Mouse (Mus musculus) spleen, postnatal 36 days (tissue): ENCODE measurements around the gene Urm1.

Experiments used
- DNase-seq, 2 experiments: peaks; one replicate each; pipeline ENCODE4 v3.0.0; 2022; ENCODE audit warnings: low spot score in 2 of 2, mixed read lengths in 1 of 2

The Urm1 gene

GRCm38 (mm10) chr2:29827709-29828024 is 7.8 kb downstream of the Urm1 start:
- no peak for DNase-seq

DNA sequence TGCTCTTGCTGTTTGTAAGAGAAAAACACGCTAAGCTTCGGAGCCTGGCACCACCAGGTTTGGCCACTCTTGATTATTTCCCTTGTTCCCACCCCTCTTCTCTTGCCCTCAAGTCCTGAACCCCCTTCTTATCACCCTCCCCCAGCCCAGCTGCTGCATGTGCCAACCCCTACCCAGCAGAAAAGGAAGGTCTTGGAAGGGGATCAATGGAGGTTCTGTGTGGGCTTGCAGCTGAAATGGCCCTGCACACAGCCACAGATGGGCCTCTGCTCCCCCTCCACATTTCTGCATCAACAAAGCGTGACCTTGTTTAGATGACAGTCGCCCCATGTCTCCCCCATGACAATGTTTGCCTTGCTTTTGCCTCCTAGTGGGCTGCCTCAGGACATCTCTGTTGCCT is 11.2 kb downstream of the Urm1 start:
- DNase-seq = no peak

DNA sequence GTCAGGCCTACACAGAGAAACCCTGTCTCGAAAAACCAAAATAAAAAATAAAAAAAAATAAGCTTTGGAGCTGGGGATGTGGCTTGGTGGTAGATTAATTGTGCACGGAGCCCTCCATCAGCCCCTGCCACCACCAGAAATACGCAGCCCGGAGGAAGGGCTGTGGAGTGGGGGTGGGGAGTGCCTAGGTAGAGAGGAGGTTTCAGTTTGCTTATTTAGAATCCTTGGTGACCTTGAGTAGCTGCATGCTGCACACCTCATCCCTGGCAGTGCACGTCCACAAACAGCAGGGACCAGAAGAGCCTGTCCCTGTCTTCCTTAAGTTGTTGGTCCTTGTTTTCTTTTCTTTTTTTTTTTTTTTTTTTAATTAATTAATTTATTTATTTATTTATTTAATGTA is 13.9 kb downstream of the Urm1 start:
- DNase-seq = no peak

GRCm38 (mm10) chr2:29835391-29835899 is 15.6 kb downstream of the Urm1 start:
- no peak for DNase-seq

- DNase-seq = no peak
Measured at GRCm38 (mm10) chr2:29839460-29839859, 19.6 kb downstream of the Urm1 start.

GRCm38 (mm10) chr2:29843231-29844105 is 23.6 kb downstream of the Urm1 start:
- no peak for DNase-seq

- no peak for DNase-seq
Measured at GRCm38 (mm10) chr2:29844115-29844514, 24.2 kb downstream of the Urm1 start.

GRCm38 (mm10) chr2:29844661-29845060 is 24.8 kb downstream of the Urm1 start:
- no peak for DNase-seq

DNA sequence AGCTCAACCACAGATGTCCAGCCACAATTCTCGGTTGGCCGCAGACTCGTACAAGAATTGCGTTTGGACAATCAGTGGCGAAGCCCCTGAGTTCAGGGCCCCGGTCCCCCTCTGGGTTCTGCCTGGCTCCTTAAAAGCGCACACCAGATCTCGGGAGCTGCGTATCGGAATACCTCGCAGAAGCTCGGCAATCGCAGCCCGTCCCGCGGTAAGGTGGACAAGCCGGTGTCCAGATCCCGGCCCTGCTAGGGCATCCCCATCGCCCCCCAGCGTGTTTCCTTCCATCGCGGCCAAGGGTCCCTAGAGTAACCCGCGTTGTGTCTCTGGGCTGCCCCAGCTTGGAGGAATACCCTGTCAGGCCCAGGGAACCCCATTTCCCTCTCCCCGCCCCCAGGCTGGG is 25.8 kb downstream of the Urm1 start:
- no peak for DNase-seq

GRCm38 (mm10) chr2:29846061-29846853 is 26.4 kb downstream of the Urm1 start:
- no peak for DNase-seq

DNA sequence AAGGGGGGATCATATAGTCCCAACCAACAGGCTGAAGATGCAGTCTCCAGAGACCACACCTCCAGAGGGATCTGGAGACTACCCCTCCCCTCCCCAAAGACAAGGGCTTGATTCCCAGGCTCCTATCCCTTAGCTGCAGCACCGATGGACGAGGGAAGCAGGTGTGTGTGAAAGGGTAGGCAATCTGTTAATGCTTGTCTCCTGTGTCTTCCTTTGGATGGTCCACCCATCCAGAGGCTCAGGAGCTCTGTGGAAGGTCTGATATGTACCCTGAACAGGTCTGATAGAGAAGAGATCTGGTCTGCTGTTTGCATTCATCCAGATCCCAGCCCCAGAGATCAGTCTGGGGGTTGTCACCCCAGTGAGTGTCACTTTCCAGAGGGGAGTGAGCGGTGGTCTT is 27.0 kb downstream of the Urm1 start:
- no peak for DNase-seq

- DNase-seq = no peak
Measured at GRCm38 (mm10) chr2:29849041-29849440, 29.2 kb downstream of the Urm1 start.

DNA sequence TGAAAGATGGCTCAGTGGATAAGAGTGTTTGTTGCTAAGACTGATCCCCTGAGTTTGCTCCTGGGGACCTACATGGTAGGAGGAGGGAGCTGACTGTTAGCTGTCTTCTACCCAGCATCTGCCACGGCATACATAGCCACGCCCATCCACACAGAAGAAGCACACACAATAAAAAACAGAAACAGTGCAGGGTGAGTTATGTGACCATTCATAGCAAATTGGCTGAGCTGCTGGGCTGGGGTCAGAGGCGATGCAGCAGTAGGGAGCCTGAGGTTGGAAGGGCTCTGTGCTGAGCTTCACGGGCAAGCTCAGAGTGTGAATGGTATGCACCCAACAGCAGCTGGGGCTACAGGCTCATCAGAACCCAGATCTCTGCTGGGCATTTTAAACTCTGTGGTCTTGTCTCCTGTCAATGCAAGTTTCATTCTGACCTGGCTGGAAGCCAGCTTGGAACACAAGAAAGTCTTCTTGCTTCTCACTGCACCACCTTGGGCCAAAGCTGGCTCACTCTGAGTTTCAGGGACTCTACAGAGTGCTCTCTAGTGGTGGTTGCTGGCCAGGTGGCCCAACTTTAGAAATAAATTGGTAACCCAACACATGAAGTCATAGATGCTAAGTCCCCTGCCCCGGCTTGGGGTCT is 30.1 kb downstream of the Urm1 start:
- DNase-seq = no peak

DNA sequence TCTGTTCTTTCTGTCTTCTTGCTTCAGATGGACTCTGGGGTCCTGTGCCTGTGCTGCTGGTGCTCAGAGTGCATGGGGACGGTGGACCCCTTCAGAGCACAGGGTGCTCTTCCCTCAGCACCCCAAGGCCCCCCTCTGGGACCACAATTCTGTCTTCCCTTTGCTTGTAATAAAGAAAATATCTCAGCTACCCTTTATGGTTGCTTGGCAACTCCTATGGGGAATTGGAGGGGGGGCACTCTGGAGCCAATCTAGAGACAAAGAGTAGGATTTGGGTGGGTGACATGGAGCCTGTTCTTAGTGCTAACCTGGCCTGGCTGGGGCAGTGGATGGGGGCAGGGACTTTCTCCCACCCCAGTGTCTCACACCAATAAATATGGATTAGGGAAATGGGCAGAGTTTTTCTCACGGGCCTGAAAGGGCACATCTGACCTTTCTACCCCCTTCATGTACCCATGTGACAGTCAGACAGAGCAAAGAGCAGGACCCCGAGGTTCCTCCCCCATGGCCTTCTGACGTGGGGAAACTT is 33.1 kb downstream of the Urm1 start:
- no peak for DNase-seq

DNA sequence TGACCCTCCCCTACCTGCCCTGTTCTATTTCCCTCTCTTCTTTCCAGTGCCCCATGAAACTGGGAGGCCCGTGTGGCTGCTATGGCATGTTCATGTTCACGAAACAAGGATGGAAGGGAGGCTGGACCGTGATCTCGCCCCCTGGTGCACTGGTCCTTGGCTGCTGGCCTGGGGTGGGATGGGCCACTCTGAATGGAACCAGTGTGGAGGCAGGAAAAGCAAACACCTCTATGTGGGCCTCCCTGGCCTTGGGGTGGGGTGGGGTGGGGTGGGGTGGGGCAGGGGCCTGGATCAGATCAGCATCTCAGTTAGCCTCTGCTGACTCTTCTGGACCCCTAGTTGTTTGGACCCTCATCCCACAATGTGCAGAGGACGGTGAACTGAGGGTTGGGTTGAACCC is 33.9 kb downstream of the Urm1 start:
- no peak for DNase-seq

- no peak for DNase-seq
Measured at GRCm38 (mm10) chr2:29855585-29856210, 35.8 kb downstream of the Urm1 start.

DNA sequence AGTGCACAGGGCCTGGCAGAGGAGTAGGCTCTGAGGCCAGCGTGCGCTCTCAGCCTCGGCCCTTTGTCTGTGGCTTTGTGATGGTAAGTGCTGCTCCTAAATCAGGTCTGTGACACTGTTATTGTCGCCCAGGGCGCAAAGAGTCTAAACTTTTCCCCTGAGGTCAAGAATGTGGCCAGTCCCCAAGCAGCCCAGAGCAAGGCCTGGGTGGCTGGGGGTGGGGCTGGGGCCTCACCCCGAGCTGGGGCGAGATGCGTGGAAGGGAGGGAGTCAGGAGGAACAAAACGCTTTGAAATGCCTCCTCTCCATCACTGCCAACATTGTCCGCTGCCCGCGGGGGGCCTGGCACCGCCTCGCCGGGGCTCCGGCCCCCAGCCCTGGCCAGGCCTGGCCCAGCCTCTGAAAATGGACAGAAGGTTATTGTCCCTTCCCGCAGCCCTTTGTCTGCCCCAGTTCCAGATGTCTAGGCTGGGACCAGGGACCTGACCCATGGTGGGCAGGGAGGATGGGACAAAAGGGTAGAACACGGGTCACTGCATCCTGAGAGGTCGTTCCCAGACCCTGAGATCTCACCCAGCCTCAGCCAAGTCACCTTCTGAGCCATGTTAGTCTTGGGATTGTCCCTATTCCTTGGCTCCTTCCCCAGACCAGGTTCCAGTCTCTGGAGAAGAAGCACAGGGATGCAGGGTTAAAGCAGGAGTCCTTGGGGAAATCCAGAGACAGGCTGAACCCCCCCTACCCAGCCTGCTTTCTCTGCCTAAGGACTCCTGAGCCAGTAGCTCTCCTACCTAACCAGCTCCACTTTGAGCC is 36.8 kb downstream of the Urm1 start:
- DNase-seq = no peak

GRCm38 (mm10) chr2:29857341-29857740 is 37.5 kb downstream of the Urm1 start:
- DNase-seq = no peak

GRCm38 (mm10) chr2:29857967-29858366 is 38.1 kb downstream of the Urm1 start:
- DNase-seq = no peak

- DNase-seq = peak in 1 of 2 experiments; percentile 13
Measured at GRCm38 (mm10) chr2:29858748-29859473, 39.0 kb downstream of the Urm1 start.
